9 mouse cellular contexts compared by ENCODE assay signal in genomic region chr2:60444711-60445509, GRCm38 (mm10).
DNase-seq lines count a peak whose midpoint lies in the region; ATAC-seq and TF ChIP-seq lines count a peak whose summit lies in the region.
"Had no signal": no experiment of that assay in that cellular context is flagged by ENCODE, and none has a peak within 500 bp of the region (broad histone marks: within the 10 kb centered on the region; RNA-seq: fewer than 3 reads in every experiment).

No protein-coding gene starts in this region.

- no peaks in the 10 kb centered on the region for H3K36me3 ChIP-seq in midbrain, postnatal 0 days (ENCODE audit: insufficient read depth, low read length)
- H3K36me3 ChIP-seq in midbrain, embryonic 10.5 days, result no peaks in the 10 kb centered on the region
- H3K36me3 ChIP-seq in intestine, embryonic 16.5 days (ENCODE audit: control insufficient read depth, insufficient read depth, low read length), result no peaks in the 10 kb centered on the region
- no peaks in the 10 kb centered on the region for H3K36me3 ChIP-seq in midbrain, embryonic 13.5 days

- H3K9ac ChIP-seq in midbrain, postnatal 0 days (replicated peaks; ENCODE audit: low read length, poor library complexity, severe bottlenecking), result no peak overlapping the region
- H3K9ac ChIP-seq in intestine, embryonic 16.5 days (ENCODE audit: low read depth, low read length), result no peak overlapping the region
- no peak overlapping the region for H3K9ac ChIP-seq in midbrain, embryonic 13.5 days (replicated peaks)

- H3K4me1 ChIP-seq in midbrain, postnatal 0 days (ENCODE audit: insufficient read depth, low read length), result no peaks in the 10 kb centered on the region
- no peaks in the 10 kb centered on the region for H3K4me1 ChIP-seq in midbrain, embryonic 10.5 days
- H3K4me1 ChIP-seq in intestine, embryonic 16.5 days (ENCODE audit: control insufficient read depth, insufficient read depth, low read length), result 0 out of 2 replicates have a peak, but pooled peaks cover 3% of the 10 kb centered on the region
- H3K4me1 ChIP-seq in midbrain, embryonic 13.5 days (replicated peaks), result no peaks in the 10 kb centered on the region

- TF ChIP-seq CTCF in midbrain, postnatal 0 days (IDR thresholded peaks at IDR 0.05), result no peak

- no peak overlapping the region for H3K4me3 ChIP-seq in midbrain, postnatal 0 days (ENCODE audit: low read depth, low read length)
- no peak overlapping the region for H3K4me3 ChIP-seq in midbrain, embryonic 10.5 days
- no peak overlapping the region for H3K4me3 ChIP-seq in intestine, embryonic 16.5 days (ENCODE audit: low read length)
- H3K4me3 ChIP-seq in midbrain, embryonic 13.5 days (replicated peaks), result no peak overlapping the region

- WGBS in midbrain, postnatal 0 days, result 81% methylated on average over 9 of the region's 9 CpGs
- WGBS in midbrain, embryonic 10.5 days, result 92% methylated on average over 9 of the region's 9 CpGs
- 65% methylated on average over 9 of the region's 9 CpGs for WGBS in intestine, embryonic 16.5 days
- 84% methylated on average over 9 of the region's 9 CpGs for WGBS in midbrain, embryonic 13.5 days

- ATAC-seq in midbrain, postnatal 0 days (ENCODE audit: low FRiP score), result no peak
- peak; percentile 81 for ATAC-seq in intestine, embryonic 16.5 days
- no peak for ATAC-seq in midbrain, embryonic 13.5 days

- H3K27ac ChIP-seq in midbrain, postnatal 0 days (ENCODE audit: low read depth, low read length), result no peak overlapping the region
- no peak overlapping the region for H3K27ac ChIP-seq in midbrain, embryonic 10.5 days (replicated peaks)
- no peak overlapping the region for H3K27ac ChIP-seq in intestine, embryonic 16.5 days (ENCODE audit: low read length)
- no peak overlapping the region for H3K27ac ChIP-seq in midbrain, embryonic 13.5 days

- no peak overlapping the region for H3K4me2 ChIP-seq in midbrain, postnatal 0 days (ENCODE audit: low read depth, low read length, poor library complexity, severe bottlenecking)
- H3K4me2 ChIP-seq in intestine, embryonic 16.5 days (ENCODE audit: low read depth, low read length), result no peak overlapping the region
- no peak overlapping the region for H3K4me2 ChIP-seq in midbrain, embryonic 13.5 days (replicated peaks)

- H3K27me3 ChIP-seq in midbrain, postnatal 0 days (ENCODE audit: insufficient read depth, low read length), result no peaks in the 10 kb centered on the region
- H3K27me3 ChIP-seq in midbrain, embryonic 10.5 days (ENCODE audit: low read depth, poor library complexity, severe bottlenecking), result no peaks in the 10 kb centered on the region
- H3K27me3 ChIP-seq in intestine, embryonic 16.5 days (replicated peaks; ENCODE audit: control insufficient read depth, insufficient read depth, low read length), result no peaks in the 10 kb centered on the region
- H3K27me3 ChIP-seq in midbrain, embryonic 13.5 days, result no peaks in the 10 kb centered on the region

- peak; percentile 11 for DNase-seq in midbrain, postnatal 0 days (ENCODE audit: low spot score)
- DNase-seq in midbrain, embryonic 10.5 days (ENCODE audit: low spot score), result no peak
- DNase-seq in left cerebral cortex, adult 8-10 months (ENCODE audit: low spot score in 2 of 2), result peak; percentile 1 to 57
- no peak for DNase-seq in cerebellum, postnatal 14 days
- DNase-seq in cerebellum, adult 11 months, result no peak
- DNase-seq in urinary bladder, postnatal 10 days (ENCODE audit: low spot score), result no peak
- DNase-seq: cerebellum, postnatal 25 days had no signal

- H3K9me3 ChIP-seq in midbrain, postnatal 0 days (ENCODE audit: low read length), result no peaks in the 10 kb centered on the region
- no peaks in the 10 kb centered on the region for H3K9me3 ChIP-seq in midbrain, embryonic 10.5 days (replicated peaks)
- no peaks in the 10 kb centered on the region for H3K9me3 ChIP-seq in intestine, embryonic 16.5 days (ENCODE audit: control insufficient read depth, low read length)
- H3K9me3 ChIP-seq in midbrain, embryonic 13.5 days, result no peaks in the 10 kb centered on the region

Comparison
In these comparisons a context has a peak if more than half of its experiments do, and no peak if none do; other contexts are left out.
1. DNase-seq: peak in midbrain, postnatal 0 days (single experiment) and left cerebral cortex, adult 8-10 months (2 of 2); none in midbrain, embryonic 10.5 days (single experiment), cerebellum, postnatal 14 days (0 of 2), cerebellum, adult 11 months (single experiment) and urinary bladder, postnatal 10 days (single experiment).